Mouse (Mus musculus) midbrain, embryonic 11.5 days (tissue): ENCODE data around the gene Aicda. TPM values are rescaled to one million over a fixed set of nuclear protein-coding genes. Genes with fewer than 3 reads are reported as not detected.
"Not testable (repeated sequence)": the region's sequence is repeated elsewhere in the genome, so short reads cannot be mapped to it uniquely, and the experiment has no call there.

Source experiments
- ATAC-seq: fragments of 200-750 bp; cut with Nextera tagmentation; 2 replicates; pipeline ENCODE4 v1.8.0; 2017; ENCODE audit warnings: moderate TSS enrichment, moderate library complexity; ENCODE audit not compliant: low FRiP score
- DNase-seq: peaks from one replicate; pipeline ENCODE4 v3.0.0; 2015; ENCODE audit warnings: low spot score; ENCODE audit errors: missing footprints
- H3K27ac ChIP-seq: fragments of 300-500 bp; sonication (generic); 2 replicates; pipeline ENCODE4 v1.5.1; 2014; ENCODE audit warnings: low read depth, low read length
- H3K27me3 ChIP-seq: fragments of 300-500 bp; sonication (generic); 2 replicates; pipeline ENCODE4 v1.6.1; 2014; ENCODE audit warnings: mild to moderate bottlenecking, low read length, moderate library complexity, mixed read lengths; ENCODE audit not compliant: control insufficient read depth, insufficient read depth
- H3K36me3 ChIP-seq: fragments of 300-500 bp; sonication (generic); 2 replicates; pipeline ENCODE4 v1.6.1; 2014; ENCODE audit warnings: mild to moderate bottlenecking, low read length, moderate library complexity, mixed read lengths; ENCODE audit not compliant: control insufficient read depth, insufficient read depth
- H3K4me1 ChIP-seq: fragments of 300-500 bp; sonication (generic); 2 replicates; pipeline ENCODE4 v1.6.1; 2014; ENCODE audit warnings: low read length; ENCODE audit not compliant: control insufficient read depth, insufficient read depth
- H3K4me2 ChIP-seq: fragments of 300-500 bp; sonication (generic); 2 replicates; pipeline ENCODE4 v1.6.1; 2014; ENCODE audit warnings: mild to moderate bottlenecking, moderate library complexity
- H3K4me3 ChIP-seq: fragments of 300-500 bp; sonication (generic); 2 replicates; pipeline ENCODE4 v1.5.1; 2014; ENCODE audit warnings: low read depth, low read length
- H3K9ac ChIP-seq: fragments of 300-500 bp; sonication (generic); 2 replicates; pipeline ENCODE4 v1.6.1; 2014; ENCODE audit warnings: low read length
- H3K9me3 ChIP-seq: fragments of 300-500 bp; sonication (generic); 2 replicates; pipeline ENCODE4 v1.6.1; 2016; ENCODE audit warnings: low read length; ENCODE audit not compliant: control insufficient read depth
- WGBS: fragments of 180-500 bp; shearing (Covaris S2); extraction: QIAGEN DNeasy Blood & Tissue Kit; methylation state at CpG from one replicate; pipeline ENCODE4 v1.1.7; 2014; 5-methylcytosine and 5-hydroxymethylcytosine counted together
- polyA plus RNA-seq: library from polyadenylated mRNA; unstranded; fragments of >200 nt; fragmentation: Nextera tagmentation; extraction: Ambion mirVana; gene quantifications from 2 replicates; pipeline ENCODE4 v1.2.1, GENCODE M21; 2014

The Aicda gene
- polyA plus RNA-seq, 1 experiment from 2014 or later = not detected

DNA sequence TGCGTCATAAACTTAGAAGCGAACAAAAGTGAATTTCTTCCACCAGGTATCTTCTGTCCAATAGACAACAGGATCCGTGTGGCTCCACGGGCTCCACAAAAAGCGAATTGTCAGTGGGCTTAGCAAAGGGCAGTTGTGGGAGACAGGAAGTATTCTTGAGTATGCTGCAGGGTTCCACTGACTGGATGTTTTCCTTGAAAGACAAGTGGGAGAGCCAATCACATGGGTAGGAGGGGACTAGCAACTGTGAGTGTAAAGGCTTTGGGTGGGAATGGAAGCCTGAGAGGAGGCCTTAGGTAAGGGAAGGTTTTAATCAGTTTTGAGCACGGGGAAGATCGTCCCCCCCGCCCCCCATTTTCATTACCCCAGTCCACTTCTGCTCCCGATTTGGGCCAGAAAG is 31.0 kb upstream of the Aicda start:
- Histone ChIP-seq H3K4me1 (no peaks in the 10 kb centered on the region), H3K27ac (no peak overlapping the region), H3K27me3 (no peaks in the 10 kb centered on the region), H3K4me2 (no peak overlapping the region), H3K4me3 (no peak overlapping the region), H3K36me3 (no peaks in the 10 kb centered on the region), H3K9me3 (no peaks in the 10 kb centered on the region), H3K9ac (no peak overlapping the region; the same call in 1 of the 2 replicates)
- DNase-seq (no peak), ATAC-seq (peak; percentile 85)
- 76% methylated on average over 9 of the region's 9 CpGs for WGBS

DNA sequence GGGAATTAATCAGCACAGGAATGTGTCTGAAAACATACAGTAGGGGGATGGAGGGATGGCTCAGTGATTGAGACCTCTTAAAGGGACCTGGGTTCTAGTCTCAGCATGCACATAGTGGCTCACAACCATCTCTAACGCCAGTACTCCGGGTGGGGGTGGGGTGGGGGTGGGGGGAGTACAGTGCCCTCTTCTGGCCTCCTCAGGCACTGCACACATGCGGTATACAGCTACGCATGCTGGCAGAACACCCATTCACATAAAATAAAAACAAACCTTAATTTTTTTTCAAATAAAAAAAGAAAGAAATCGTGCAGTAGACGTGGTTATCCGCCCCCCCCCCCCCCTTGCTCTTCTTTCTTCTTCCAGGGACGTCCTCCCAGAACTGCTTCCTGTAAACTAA is 30.3 kb upstream of the Aicda start:
- no peaks in the 10 kb centered on the region for H3K27me3 ChIP-seq
- H3K27ac ChIP-seq = no peak overlapping the region
- ATAC-seq (no peak), DNase-seq (no peak)
- H3K9me3 ChIP-seq = no peaks in the 10 kb centered on the region
- no peak overlapping the region for H3K4me2 ChIP-seq
- 81% methylated on average over 8 of the region's 8 CpGs for WGBS
- no peak overlapping the region for H3K9ac ChIP-seq
- H3K4me3 ChIP-seq = no peak overlapping the region
- no peaks in the 10 kb centered on the region for H3K4me1 ChIP-seq
- H3K36me3 ChIP-seq = no peaks in the 10 kb centered on the region

DNA sequence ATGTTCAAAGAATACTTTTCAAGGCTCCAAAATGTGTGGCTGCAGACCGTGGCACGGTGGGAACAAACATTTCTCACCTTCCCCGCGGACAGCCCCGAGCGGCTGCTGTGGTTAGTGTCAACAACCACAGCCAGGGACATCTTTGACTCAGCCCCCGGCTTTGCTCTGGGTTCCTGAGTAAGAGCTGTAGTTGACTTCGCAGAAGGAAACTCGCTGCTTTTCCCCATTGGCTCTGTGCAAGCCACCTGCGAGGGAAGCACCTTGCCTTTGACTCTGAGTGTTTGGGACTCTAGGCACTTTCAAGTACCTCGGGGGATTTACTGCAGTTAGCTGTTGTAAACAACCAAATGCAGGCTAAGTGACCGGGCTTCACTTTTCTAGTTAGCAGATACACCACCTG is 26.0 kb upstream of the Aicda start:
- Histone ChIP-seq H3K27me3 (no peaks in the 10 kb centered on the region), H3K4me1 (no peaks in the 10 kb centered on the region), H3K9ac (no peak overlapping the region), H3K36me3 (no peaks in the 10 kb centered on the region), H3K27ac (no peak overlapping the region), H3K9me3 (no peaks in the 10 kb centered on the region), H3K4me2 (no peak overlapping the region), H3K4me3 (no peak overlapping the region)
- whole genome bisulfite sequencing = 64% methylated on average over 12 of the region's 12 CpGs
- DNase-seq = no peak
- no peak for ATAC-seq

DNA sequence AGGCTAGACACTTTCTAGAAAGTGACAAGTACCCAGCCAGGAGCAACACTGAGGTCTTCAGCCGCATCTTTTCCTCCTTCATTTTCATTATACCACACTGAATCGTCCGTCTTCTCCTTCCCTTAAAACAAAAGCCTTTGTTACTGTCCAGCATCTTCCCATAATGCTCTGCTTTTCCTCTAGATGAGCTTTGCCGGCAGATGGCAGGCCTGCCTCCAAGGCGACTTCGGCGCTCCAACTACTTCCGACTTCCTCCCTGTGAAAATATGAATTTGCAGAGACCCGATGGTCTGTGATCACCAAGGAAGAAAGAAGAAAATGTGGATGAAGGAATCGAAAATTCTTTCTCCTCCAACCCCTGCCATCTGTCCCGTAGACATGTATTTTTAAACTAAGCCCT is 25.5 kb upstream of the Aicda start:
- Histone ChIP-seq H3K9me3 (no peaks in the 10 kb centered on the region), H3K4me3 (no peak overlapping the region), H3K4me2 (no peak overlapping the region), H3K27ac (no peak overlapping the region), H3K27me3 (no peaks in the 10 kb centered on the region), H3K36me3 (no peaks in the 10 kb centered on the region), H3K9ac (no peak overlapping the region), H3K4me1 (peaks cover 2% of the 10 kb centered on the region; the same call in 1 of the 2 replicates)
- ATAC-seq (no peak), DNase-seq (no peak)
- 87% methylated on average over 11 of the region's 11 CpGs for WGBS

DNA sequence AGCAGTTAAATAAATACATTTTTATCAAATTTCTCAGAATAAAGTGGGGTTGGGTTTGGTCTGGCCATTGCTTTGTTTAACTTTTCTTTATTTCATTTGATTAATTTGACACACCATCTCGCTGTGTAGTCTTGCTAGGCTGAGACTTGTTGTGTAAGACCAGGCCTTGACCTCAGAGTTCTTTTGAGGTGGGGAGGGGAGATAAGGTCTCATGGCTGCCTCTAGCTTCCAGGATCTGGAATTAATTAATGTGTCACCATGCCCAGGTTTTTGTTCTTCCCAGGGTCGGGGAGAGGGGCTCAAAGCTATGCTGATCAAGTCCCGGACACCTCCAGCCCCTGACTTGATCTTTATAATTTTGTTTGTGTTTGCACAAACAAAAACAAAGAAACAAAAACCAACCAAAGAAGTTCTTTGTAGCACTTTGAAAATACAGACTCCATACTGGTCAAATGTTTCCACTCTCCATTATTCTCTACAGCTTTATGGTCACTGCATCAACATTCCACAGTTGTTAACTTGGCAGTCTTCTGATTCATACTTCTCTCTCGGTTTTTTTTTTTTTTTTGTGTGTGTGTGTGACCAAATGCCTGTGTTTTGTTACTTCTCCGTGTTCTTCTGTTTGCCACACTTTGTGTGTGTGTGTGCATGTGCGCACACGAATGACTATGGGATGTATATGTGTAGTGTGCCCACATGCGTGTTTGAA is 22.0 kb upstream of the Aicda start:
- WGBS = 75% methylated on average over 8 of the region's 8 CpGs
- no peak overlapping the region for H3K9ac ChIP-seq
- ATAC-seq (no peak), DNase-seq (no peak)
- no peaks in the 10 kb centered on the region for H3K36me3 ChIP-seq
- no peak overlapping the region for H3K4me2 ChIP-seq
- H3K4me3 ChIP-seq = no peak overlapping the region
- H3K27me3 ChIP-seq = no peaks in the 10 kb centered on the region
- peaks cover 2% of the 10 kb centered on the region; the same call in 1 of the 2 replicates for H3K4me1 ChIP-seq
- H3K27ac ChIP-seq = no peak overlapping the region
- no peaks in the 10 kb centered on the region for H3K9me3 ChIP-seq

DNA sequence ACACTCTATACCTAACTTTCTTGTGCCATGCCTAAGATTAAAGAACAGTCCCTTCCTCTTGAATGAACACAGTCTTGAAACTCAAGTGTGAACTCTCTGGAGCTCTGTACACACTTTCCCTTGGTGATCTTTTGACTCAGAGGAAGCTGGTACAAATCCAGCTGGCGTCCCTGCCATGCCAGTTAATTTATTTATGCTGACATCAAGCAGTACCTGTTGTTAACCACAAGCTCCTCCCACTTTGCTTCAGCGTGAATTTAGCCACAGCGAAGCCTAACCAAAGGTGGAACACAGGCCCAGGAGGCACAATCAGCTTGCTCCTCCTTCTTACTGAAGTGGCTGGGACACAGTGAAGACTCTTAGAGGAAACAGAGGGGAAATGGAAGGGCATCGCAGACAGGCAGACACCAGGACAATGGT is 20.7 kb upstream of the Aicda start:
- Histone ChIP-seq H3K36me3 (no peaks in the 10 kb centered on the region), H3K27ac (no peak overlapping the region), H3K4me2 (peak overlapping the region; percentile 29), H3K9me3 (no peaks in the 10 kb centered on the region), H3K4me1 (peaks cover 2% of the 10 kb centered on the region; the same call in 1 of the 2 replicates), H3K27me3 (no peaks in the 10 kb centered on the region), H3K9ac (peak overlapping the region; percentile 40; the same call in 1 of the 2 replicates), H3K4me3 (no peak overlapping the region)
- ATAC-seq (peak; percentile 76), DNase-seq (no peak)
- 18% methylated on average over 4 of the region's 4 CpGs for WGBS

DNA sequence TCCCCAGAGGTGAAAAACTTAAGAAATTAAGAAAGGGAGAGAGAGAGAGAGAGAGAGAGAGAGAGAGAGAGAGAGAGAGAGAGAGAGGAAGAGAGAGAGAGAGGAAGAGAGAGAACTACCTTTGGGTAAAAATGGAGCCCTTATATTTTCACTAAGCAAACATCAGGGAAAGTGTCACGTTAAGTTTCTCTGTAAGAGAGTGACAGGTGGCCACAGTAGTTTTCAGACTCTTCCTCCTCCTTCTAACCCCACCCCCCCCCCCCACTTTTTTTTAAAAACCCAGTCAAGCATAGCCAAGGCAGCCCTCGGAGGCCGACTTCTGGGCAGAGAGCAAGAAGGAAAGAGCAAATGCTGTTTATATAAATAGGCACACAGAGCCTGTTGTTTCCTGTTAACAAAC is 19.6 kb upstream of the Aicda start:
- Histone ChIP-seq H3K4me3 (no peak overlapping the region), H3K27ac (no peak overlapping the region), H3K9me3 (no peaks in the 10 kb centered on the region), H3K36me3 (no peaks in the 10 kb centered on the region), H3K4me2 (no peak overlapping the region), H3K4me1 (peaks cover 2% of the 10 kb centered on the region; the same call in 1 of the 2 replicates), H3K27me3 (no peaks in the 10 kb centered on the region), H3K9ac (no peak overlapping the region)
- ATAC-seq (no peak), DNase-seq (no peak)
- WGBS = 26% methylated on average over 3 of the region's 3 CpGs

DNA sequence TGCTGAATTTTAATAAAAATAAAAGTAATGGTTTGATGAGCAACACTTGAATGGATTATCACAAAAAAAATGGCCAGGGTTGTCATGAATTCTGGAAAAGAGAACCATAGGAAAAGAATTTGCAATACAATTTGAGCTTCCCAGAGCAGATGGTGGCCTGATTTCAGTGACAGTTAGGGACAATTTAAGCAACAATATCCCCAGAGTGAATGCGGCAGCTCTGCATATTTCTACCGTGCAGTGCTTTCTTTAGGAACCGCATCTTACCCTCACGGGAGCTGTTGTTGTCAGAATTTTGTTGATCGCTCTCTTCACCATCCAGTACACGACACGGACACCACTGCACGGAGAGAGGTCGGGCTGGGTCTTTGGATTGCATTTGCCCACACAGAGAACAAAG is 14.0 kb upstream of the Aicda start:
- no peak overlapping the region for H3K4me3 ChIP-seq
- no peaks in the 10 kb centered on the region for H3K4me1 ChIP-seq
- DNase-seq = no peak
- H3K27me3 ChIP-seq = no peaks in the 10 kb centered on the region
- no peak overlapping the region for H3K9ac ChIP-seq
- WGBS = 90% methylated on average over 9 of the region's 9 CpGs
- no peak overlapping the region for H3K4me2 ChIP-seq
- ATAC-seq = no peak
- H3K27ac ChIP-seq = no peak overlapping the region
- no peaks in the 10 kb centered on the region for H3K36me3 ChIP-seq
- no peaks in the 10 kb centered on the region for H3K9me3 ChIP-seq

DNA sequence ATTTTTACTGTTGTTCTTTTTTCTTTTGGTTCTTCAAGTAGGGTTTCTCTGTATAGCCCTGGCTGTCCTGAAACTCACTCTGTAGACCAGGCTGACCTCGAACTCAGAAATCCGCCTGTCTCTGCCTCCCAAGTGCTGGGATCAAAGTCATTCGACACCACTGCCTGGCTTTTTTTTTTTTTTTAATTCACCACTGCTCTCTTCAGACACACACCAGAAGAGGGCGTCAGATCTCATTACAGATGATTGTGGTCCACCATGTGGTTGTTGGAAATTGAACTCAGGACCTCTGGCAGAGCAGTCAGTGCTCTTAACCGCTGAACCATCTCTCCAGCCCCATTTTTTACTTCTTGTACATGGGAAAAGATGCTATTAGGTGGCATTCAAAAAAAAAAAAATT is 11.1 kb upstream of the Aicda start:
- DNase-seq = peak; percentile 8
- not testable (repeated sequence) for H3K27ac ChIP-seq, H3K9ac ChIP-seq, H3K27me3 ChIP-seq, H3K36me3 ChIP-seq, H3K4me3 ChIP-seq, H3K9me3 ChIP-seq, ATAC-seq, H3K4me1 ChIP-seq, H3K4me2 ChIP-seq
- 78% methylated on average over 5 of the region's 5 CpGs for WGBS
